Mouse (Mus musculus) C2C12 (cell line): ENCODE results near the gene Eif2a.

Source experiments
- CTCF ChIP-seq: IDR thresholded peaks from one replicate; pipeline ENCODE4 v1.5.1; 2011; ENCODE audit not compliant: control insufficient read depth, insufficient read depth, insufficient read length
- FOSL1 ChIP-seq: IDR thresholded peaks from one replicate; pipeline ENCODE4 v1.8.0; 2011; ENCODE audit warnings: mild to moderate bottlenecking, low read length; ENCODE audit not compliant: poor library complexity, insufficient read depth, severe bottlenecking
- MAX ChIP-seq: IDR thresholded peaks from one replicate; pipeline ENCODE4 v1.6.1; 2011; ENCODE audit warnings: mild to moderate bottlenecking, control low read depth
- MYOD1 ChIP-seq: IDR thresholded peaks from one replicate; pipeline ENCODE4 v1.6.1; 2011; ENCODE audit warnings: low read depth; ENCODE audit not compliant: control insufficient read depth, insufficient read length

DNA sequence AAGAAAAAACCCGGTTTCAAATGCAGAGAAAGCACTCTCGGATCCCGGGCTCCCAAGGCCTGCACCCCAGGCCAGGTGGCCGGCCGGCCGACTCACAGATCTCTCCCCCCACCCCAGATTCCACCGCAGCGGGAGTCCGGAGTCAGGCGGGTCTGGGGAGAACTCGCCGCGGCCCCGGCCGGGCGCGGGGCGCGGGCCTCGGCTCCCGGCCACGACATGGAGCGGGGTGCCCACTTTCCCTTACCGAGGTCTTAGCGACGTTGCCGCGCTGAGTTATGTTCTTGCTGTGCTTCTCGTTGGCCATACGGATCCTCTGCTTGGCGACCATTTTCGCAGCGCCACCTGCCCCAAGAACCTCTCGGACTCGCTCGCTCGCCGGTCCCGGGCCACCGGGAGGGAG, 455 bp upstream of the Eif2a start:
- TF ChIP-seq CTCF (no peak), MAX (no peak), MYOD1 (no peak), FOSL1 (no peak)
